Mouse (Mus musculus) C2C12 (cell line): ENCODE data around the gene Igsf21. TPM values are rescaled to one million over a fixed set of nuclear protein-coding genes. Genes with fewer than 3 reads are reported as not detected.

Experiments
- H3K27me3 ChIP-seq: one replicate; pipeline ENCODE4 v1.6.1; 2011; ENCODE audit not compliant: control insufficient read depth, insufficient read depth, insufficient read length
- H3K36me3 ChIP-seq: one replicate; pipeline ENCODE4 v1.6.1; 2011; ENCODE audit not compliant: control insufficient read depth, insufficient read depth
- H3K4me3 ChIP-seq: one replicate; pipeline ENCODE4 v1.5.1; 2011; ENCODE audit warnings: mild to moderate bottlenecking, control low read depth; ENCODE audit not compliant: poor library complexity, insufficient read depth, severe bottlenecking
- H3K79me2 ChIP-seq: one replicate; pipeline ENCODE4 v1.6.1; 2011; ENCODE audit not compliant: control insufficient read depth, insufficient read depth
- H3K79me3 ChIP-seq: one replicate; pipeline ENCODE4 v1.6.1; 2011; ENCODE audit warnings: low read depth, control low read depth
- H3ac ChIP-seq: one replicate; pipeline ENCODE3; 2011; ENCODE audit warnings: low read depth; ENCODE audit not compliant: control insufficient read depth, insufficient read length
- CEBPB ChIP-seq: IDR thresholded peaks from one replicate; pipeline ENCODE4 v1.6.1; 2011; ENCODE audit warnings: low read depth, mild to moderate bottlenecking, control low read depth, moderate library complexity
- CTCF ChIP-seq: IDR thresholded peaks from one replicate; pipeline ENCODE4 v1.5.1; 2011; ENCODE audit not compliant: control insufficient read depth, insufficient read depth, insufficient read length
- FOSL1 ChIP-seq: IDR thresholded peaks from one replicate; pipeline ENCODE4 v1.8.0; 2011; ENCODE audit warnings: mild to moderate bottlenecking, low read length; ENCODE audit not compliant: poor library complexity, insufficient read depth, severe bottlenecking
- MAX ChIP-seq: IDR thresholded peaks from one replicate; pipeline ENCODE4 v1.6.1; 2011; ENCODE audit warnings: mild to moderate bottlenecking, control low read depth
- MYOD1 ChIP-seq: IDR thresholded peaks from one replicate; pipeline ENCODE4 v1.6.1; 2011; ENCODE audit warnings: low read depth; ENCODE audit not compliant: control insufficient read depth, insufficient read length
- MYOG ChIP-seq: IDR thresholded peaks from one replicate; pipeline ENCODE4 v1.6.1; 2011; ENCODE audit not compliant: control insufficient read depth, insufficient read length; ENCODE audit errors: extremely low read depth
- USF1 ChIP-seq: IDR thresholded peaks from one replicate; pipeline ENCODE4 v1.6.1; 2011; ENCODE audit warnings: low read depth, mild to moderate bottlenecking, control low read depth, moderate library complexity
- polyA plus RNA-seq: library from polyadenylated mRNA; unstranded; fragments of >200 nt; fragmentation: generic; extraction: Trizol; gene quantifications from one replicate; pipeline ENCODE4 v1.2.1, GENCODE M21; 2012; ENCODE audit warnings: missing spikeins

Gene Igsf21
- polyA plus RNA-seq, 1 experiment = not detected

DNA sequence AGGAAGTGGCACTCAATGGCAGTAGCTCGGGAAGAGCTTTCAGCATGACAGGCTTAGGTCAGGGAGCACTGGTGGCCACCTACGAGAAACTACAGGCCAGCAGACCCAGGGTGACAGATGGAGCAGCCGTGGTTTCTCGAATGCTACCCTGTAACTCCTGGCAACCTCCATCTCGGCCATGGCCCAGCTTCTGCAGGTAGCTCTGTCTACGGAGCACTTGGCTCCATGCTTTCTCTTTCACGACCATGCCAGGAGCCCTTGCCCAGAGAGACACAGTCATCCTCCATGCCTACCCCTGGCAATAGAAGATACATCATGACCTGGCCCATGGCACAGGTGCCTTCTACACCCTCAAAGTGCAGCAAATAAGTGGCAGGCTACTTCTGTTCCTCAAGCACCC, 80.7 kb downstream of the Igsf21 start:
- Histone ChIP-seq H3K79me3 (no peaks in the 10 kb centered on the region), H3K36me3 (no peaks in the 10 kb centered on the region), H3K79me2 (no peaks in the 10 kb centered on the region), H3K27me3 (no peaks in the 10 kb centered on the region), H3K4me3 (no peak overlapping the region), H3ac (no peak overlapping the region)
- TF ChIP-seq CTCF = no peak
- TF ChIP-seq MYOG = no peak
- TF ChIP-seq CEBPB = no peak
- TF ChIP-seq FOSL1 = no peak
- TF ChIP-seq USF1 = no peak
- TF ChIP-seq MAX = no peak
- TF ChIP-seq MYOD1 = no peak

DNA sequence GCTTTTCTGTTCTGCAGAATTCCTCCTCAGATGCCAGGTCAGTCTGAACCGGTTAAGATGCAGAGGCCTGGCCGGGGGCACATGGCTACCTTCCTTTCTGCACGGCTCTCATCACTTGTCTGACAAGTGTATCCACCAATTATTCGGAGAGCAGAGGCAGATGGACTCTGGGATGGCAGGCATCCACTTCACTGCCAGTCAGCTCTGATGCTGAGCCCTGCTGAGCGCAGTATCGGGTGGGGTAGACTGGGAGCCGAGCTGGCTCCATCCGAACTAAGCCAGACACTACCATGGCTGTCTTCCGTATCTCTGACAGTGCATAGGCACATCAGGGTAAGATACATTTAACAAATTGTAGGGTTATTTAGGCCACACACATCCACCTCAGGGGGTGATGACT, 81.9 kb downstream of the Igsf21 start:
- no peaks in the 10 kb centered on the region for H3K27me3 ChIP-seq
- no peaks in the 10 kb centered on the region for H3K79me2 ChIP-seq
- H3K4me3 ChIP-seq = no peak overlapping the region
- H3K36me3 ChIP-seq = no peaks in the 10 kb centered on the region
- no peak for TF ChIP-seq CEBPB
- TF ChIP-seq USF1 = no peak
- no peak for TF ChIP-seq MYOG
- no peak for TF ChIP-seq CTCF
- no peak for TF ChIP-seq MAX
- TF ChIP-seq FOSL1 = no peak
- no peak for TF ChIP-seq MYOD1
- H3K79me3 ChIP-seq = no peaks in the 10 kb centered on the region
- H3ac ChIP-seq = no peak overlapping the region

DNA sequence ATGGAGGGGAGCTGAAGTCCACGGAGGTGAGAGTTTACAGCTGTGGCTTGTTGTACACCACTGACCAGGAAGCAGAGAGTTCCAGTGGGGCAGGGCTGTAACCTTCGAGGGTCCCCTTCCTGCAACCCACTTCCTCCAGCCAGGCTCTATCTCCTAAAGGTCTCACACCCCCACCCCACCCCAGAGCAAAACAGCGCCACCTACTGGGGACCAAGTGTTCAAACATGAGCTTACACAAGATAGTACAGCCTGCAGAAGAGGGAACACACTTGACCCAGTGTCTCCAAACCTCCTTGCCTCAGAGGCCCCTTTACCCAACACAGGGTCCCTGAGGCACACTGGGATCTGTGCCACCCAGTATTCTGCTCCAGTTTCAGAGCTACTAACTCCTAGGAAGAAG, 87.0 kb downstream of the Igsf21 start:
- no peaks in the 10 kb centered on the region for H3K79me2 ChIP-seq
- H3K27me3 ChIP-seq = no peaks in the 10 kb centered on the region
- H3K79me3 ChIP-seq = no peaks in the 10 kb centered on the region
- H3K36me3 ChIP-seq = no peaks in the 10 kb centered on the region
- H3K4me3 ChIP-seq = no peak overlapping the region
- TF ChIP-seq MAX (no peak), MYOG (no peak), CEBPB (no peak), USF1 (no peak), FOSL1 (no peak)
- H3ac ChIP-seq = no peak overlapping the region

DNA sequence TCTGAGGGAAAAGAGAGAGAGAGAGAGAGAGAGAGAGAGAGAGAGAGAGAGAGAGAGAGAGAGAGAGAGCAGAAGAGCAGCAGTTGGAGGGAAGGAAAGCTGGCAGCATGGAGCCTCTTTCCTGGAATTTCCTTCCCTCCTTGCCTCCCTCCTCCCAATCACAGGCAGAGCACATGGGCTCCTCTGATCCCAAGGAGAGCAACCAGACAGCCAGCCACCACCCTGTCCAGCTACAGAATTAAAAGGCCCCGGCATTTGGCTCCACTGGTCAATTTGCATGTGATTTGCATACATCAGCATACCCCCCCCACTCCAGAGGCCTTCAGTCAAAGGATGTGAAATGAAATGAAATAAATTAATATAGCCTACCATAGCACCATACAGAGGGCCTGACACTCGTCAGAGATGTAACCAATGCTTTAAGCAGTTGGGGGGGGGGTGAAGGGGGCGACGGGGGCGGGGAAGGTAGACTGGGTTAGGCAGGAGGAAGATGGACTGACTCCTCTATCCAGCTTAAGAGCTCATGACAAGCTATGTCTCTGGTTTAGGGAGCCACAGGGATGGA, 91.6 kb downstream of the Igsf21 start:
- no peak overlapping the region for H3K4me3 ChIP-seq
- no peaks in the 10 kb centered on the region for H3K79me3 ChIP-seq
- H3ac ChIP-seq = no peak overlapping the region
- TF ChIP-seq USF1 (no peak), FOSL1 (no peak)
- H3K27me3 ChIP-seq = no peaks in the 10 kb centered on the region
- no peaks in the 10 kb centered on the region for H3K79me2 ChIP-seq
- no peaks in the 10 kb centered on the region for H3K36me3 ChIP-seq

DNA sequence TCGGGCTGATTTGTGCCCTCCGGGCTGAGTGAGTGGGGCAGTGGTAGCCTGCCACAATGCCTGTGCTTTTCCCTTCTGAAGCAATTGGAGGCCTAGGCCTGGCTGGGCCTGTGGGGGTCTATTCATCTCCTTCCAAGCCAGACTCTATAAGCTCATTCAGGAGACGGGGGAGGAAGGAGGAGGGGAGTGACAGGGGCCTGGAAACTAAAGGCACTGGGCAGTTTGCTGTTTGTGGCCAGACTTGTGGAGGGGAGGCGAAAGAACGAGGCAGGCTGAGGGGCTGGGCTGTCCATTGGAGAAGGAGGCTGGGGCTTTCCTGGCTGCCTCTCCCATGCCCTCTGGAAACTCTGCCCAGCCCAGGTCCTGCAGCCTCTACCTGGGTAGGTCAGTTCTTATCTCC, 92.1 kb downstream of the Igsf21 start:
- no peaks in the 10 kb centered on the region for H3K79me2 ChIP-seq
- H3K36me3 ChIP-seq = no peaks in the 10 kb centered on the region
- H3K79me3 ChIP-seq = no peaks in the 10 kb centered on the region
- H3K27me3 ChIP-seq = no peaks in the 10 kb centered on the region
- TF ChIP-seq MYOD1 = no peak
- TF ChIP-seq CEBPB = no peak
- no peak for TF ChIP-seq MAX
- TF ChIP-seq MYOG = no peak
- no peak for TF ChIP-seq FOSL1
- no peak for TF ChIP-seq CTCF
- no peak for TF ChIP-seq USF1
- H3K4me3 ChIP-seq = no peak overlapping the region
- H3ac ChIP-seq = no peak overlapping the region

DNA sequence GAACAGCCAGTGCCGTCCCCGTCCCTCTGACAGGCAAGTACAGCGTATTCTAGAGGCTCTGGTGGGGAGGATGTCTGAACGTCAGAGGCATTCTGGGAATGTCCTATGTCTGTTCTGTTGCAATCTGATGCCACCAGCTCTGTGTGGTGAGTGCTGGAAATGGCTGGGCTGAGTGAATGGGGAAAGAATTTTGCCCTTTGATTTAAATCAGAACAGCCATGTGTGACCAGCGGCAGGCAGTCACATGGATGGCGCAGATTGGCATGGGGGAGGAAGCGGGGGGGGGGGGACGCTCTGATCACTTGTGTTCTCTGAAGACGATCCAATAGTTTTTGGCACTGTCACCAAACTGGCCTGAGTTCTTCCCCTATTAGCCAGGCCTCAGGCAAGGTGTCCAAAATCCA, 92.9 kb downstream of the Igsf21 start:
- Histone ChIP-seq H3ac (no peak overlapping the region), H3K36me3 (no peaks in the 10 kb centered on the region), H3K79me2 (no peaks in the 10 kb centered on the region), H3K4me3 (no peak overlapping the region), H3K79me3 (no peaks in the 10 kb centered on the region), H3K27me3 (no peaks in the 10 kb centered on the region)
- TF ChIP-seq MYOG (no peak), MAX (no peak), CEBPB (no peak), MYOD1 (no peak), USF1 (no peak), CTCF (no peak), FOSL1 (no peak)
